Comparison of ENCODE assay signal across 19 mouse cellular contexts in the genomic region with DNA sequence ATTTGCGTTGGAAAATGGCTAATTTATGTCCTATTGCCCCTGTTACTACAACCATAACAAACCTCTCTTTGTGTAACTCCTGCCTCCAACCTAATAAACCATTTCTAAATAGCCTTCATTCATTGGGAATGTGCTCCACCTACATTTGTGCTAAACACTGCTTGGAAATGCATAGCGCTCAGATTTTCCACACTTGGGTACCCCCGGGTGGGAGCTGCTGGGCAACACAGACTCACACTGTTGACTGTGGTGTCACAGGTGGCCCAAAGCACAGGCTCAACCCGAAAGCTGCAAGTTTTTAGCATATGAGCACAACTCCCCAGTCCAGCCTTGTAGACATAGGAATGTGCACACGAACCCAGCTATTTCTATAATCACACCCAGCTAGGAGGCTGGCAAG.
DNase-seq lines count a peak whose midpoint lies in the region; ATAC-seq lines count a peak whose summit lies in the region.
"Had no signal": no experiment of that assay in that cellular context is flagged by ENCODE, and none has a peak within 500 bp of the region (broad histone marks: within the 10 kb centered on the region; RNA-seq: fewer than 3 reads in every experiment).

No protein-coding gene starts in this region.

- peak; percentile 75; the same call in 1 of the 2 replicates for ATAC-seq in kidney, embryonic 16.5 days (ENCODE audit: low FRiP score, low TSS enrichment)
- ATAC-seq in embryonic facial prominence, embryonic 15.5 days (ENCODE audit: insufficient number of reproducible peaks, low FRiP score, low TSS enrichment, low read depth), result peak; percentile 76
- ATAC-seq: intestine, embryonic 15.5 days had no signal

- H3K9me3 ChIP-seq in kidney, embryonic 16.5 days (ENCODE audit: low read length), result no peaks in the 10 kb centered on the region
- H3K9me3 ChIP-seq in embryonic facial prominence, embryonic 15.5 days (replicated peaks), result no peaks in the 10 kb centered on the region
- H3K9me3 ChIP-seq: heart, embryonic 10.5 days; intestine, embryonic 15.5 days; liver, embryonic 15.5 days had no signal

- no peak overlapping the region for H3K4me2 ChIP-seq in kidney, embryonic 16.5 days (replicated peaks; ENCODE audit: low read depth, low read length)
- H3K4me2 ChIP-seq in embryonic facial prominence, embryonic 15.5 days (replicated peaks), result no peak overlapping the region
- H3K4me2 ChIP-seq: hindbrain, embryonic 14.5 days; intestine, embryonic 15.5 days; liver, embryonic 15.5 days had no signal

- no peak overlapping the region for H3K9ac ChIP-seq in kidney, embryonic 16.5 days (replicated peaks; ENCODE audit: low read length)
- H3K9ac ChIP-seq in embryonic facial prominence, embryonic 15.5 days, result no peak overlapping the region
- H3K9ac ChIP-seq: hindbrain, embryonic 14.5 days; intestine, embryonic 15.5 days; liver, embryonic 15.5 days had no signal

- H3K36me3 ChIP-seq in kidney, embryonic 16.5 days (ENCODE audit: insufficient read depth, low read length), result peaks cover 62% of the 10 kb centered on the region
- H3K36me3 ChIP-seq in embryonic facial prominence, embryonic 15.5 days, result peaks cover 55% of the 10 kb centered on the region

- H3K4me3 ChIP-seq in kidney, embryonic 16.5 days (ENCODE audit: low read length), result no peak overlapping the region
- no peak overlapping the region for H3K4me3 ChIP-seq in embryonic facial prominence, embryonic 15.5 days (replicated peaks)
- H3K4me3 ChIP-seq: erythroblast, embryonic 14.5 days; heart, embryonic 10.5 days; intestine, embryonic 15.5 days; liver, embryonic 15.5 days; megakaryocyte, embryonic 14.5 days had no signal

- peak overlapping the region; percentile 39; the same call in 1 of the 2 replicates for H3K27ac ChIP-seq in kidney, embryonic 16.5 days (ENCODE audit: low read length)
- peak overlapping the region; percentile 31 for H3K27ac ChIP-seq in embryonic facial prominence, embryonic 15.5 days (replicated peaks)
- H3K27ac ChIP-seq: heart, embryonic 10.5 days; hindbrain, embryonic 14.5 days; intestine, embryonic 15.5 days; liver, embryonic 15.5 days had no signal

- H3K27me3 ChIP-seq in kidney, embryonic 16.5 days (ENCODE audit: insufficient read depth, low read length), result no peaks in the 10 kb centered on the region
- H3K27me3 ChIP-seq in embryonic facial prominence, embryonic 15.5 days, result no peaks in the 10 kb centered on the region
- H3K27me3 ChIP-seq: intestine, embryonic 15.5 days; liver, embryonic 15.5 days; megakaryocyte, embryonic 14.5 days had no signal

- peaks cover 7% of the 10 kb centered on the region for H3K4me1 ChIP-seq in kidney, embryonic 16.5 days (ENCODE audit: insufficient read depth, low read length)
- peaks cover 31% of the 10 kb centered on the region for H3K4me1 ChIP-seq in embryonic facial prominence, embryonic 15.5 days
- H3K4me1 ChIP-seq: liver, embryonic 15.5 days; megakaryocyte, embryonic 14.5 days had no signal

- DNase-seq in kidney, postnatal 25 days, result no peak
- DNase-seq in retina, postnatal 1 day, result peak; percentile 35
- DNase-seq in retina, embryonic 14.5 days (ENCODE audit: low spot score), result no peak
- peak; percentile 48 for DNase-seq in mesoderm, embryonic 11.5 days (ENCODE audit: low read depth, low spot score)
- no peak for DNase-seq in right cerebral cortex, postnatal 4 days
- DNase-seq: adrenal gland, postnatal 36 days; cerebellum, adult 9-10 months; gastrocnemius, postnatal 36 days; heart, postnatal 14 days; lung, postnatal 14 days; spleen, adult 18-20 months had no signal

- 47% methylated on average over 5 of the region's 5 CpGs for WGBS in kidney, embryonic 16.5 days
- WGBS in embryonic facial prominence, embryonic 15.5 days, result 59% methylated on average over 5 of the region's 5 CpGs

Comparison
In these comparisons a context has a peak if more than half of its experiments do, and no peak if none do; other contexts are left out.
1. DNase-seq: peak in retina, postnatal 1 day (single experiment) and mesoderm, embryonic 11.5 days (single experiment); none in kidney, postnatal 25 days (0 of 2), retina, embryonic 14.5 days (single experiment) and right cerebral cortex, postnatal 4 days (single experiment).